Mouse (Mus musculus): ENCODE measurements around the gene Usp10. TPM values are rescaled to one million over a fixed set of nuclear protein-coding genes. Genes with fewer than 3 reads are reported as not detected.
A peak's percentile ranks its signal among the peaks of the same experiment; 100 is the strongest.

The Usp10 gene
- total RNA-seq (2021) = 10 to 100 TPM; 88.3 to 89.2 TPM
- long read RNA-seq, transcript Usp10-202 (14 exons, 3,274 nt) = minor isoform, 31 of 109 reads
- long read RNA-seq, transcript Usp10-210 (14 exons, 3,726 nt) = major isoform, 49 of 109 reads
- long read RNA-seq, partial matches to known transcripts = 16 of 109 reads
- long read RNA-seq, other reads (novel, unspliced or antisense) = 13 of 109 reads

GRCm38 (mm10) chr8:119909944-119910546, at the start of gene Usp10:
Usp10 (plus strand) TSS chr8:119910360.
- DNase-seq (ENCODE audit: low spot score in 2 of 2) = no peak

- DNase-seq (ENCODE audit: low spot score in 2 of 2) = peak; percentile 95 to 96
Observed at GRCm38 (mm10) chr8:119861706-119862389, 48.3 kb upstream of the Usp10 start, which contains the start of gene Klhl36. Klhl36 (plus strand) TSS chr8:119862266.

GRCm38 (mm10) chr8:119862390-119862734, 47.8 kb upstream of the Usp10 start:
- DNase-seq (ENCODE audit: low spot score in 2 of 2) = no peak

- DNase-seq (ENCODE audit: low spot score in 2 of 2) = no peak
Observed at GRCm38 (mm10) chr8:119862749-119863148, 47.4 kb upstream of the Usp10 start.

- DNase-seq (ENCODE audit: low spot score in 2 of 2) = no peak
Observed at GRCm38 (mm10) chr8:119869616-119870015, 40.5 kb upstream of the Usp10 start.

GRCm38 (mm10) chr8:119873181-119873580, 37.0 kb upstream of the Usp10 start:
- no peak for DNase-seq (ENCODE audit: low spot score in 2 of 2)

- no peak for DNase-seq (ENCODE audit: low spot score in 2 of 2)
Observed at GRCm38 (mm10) chr8:119881301-119881700, 28.9 kb upstream of the Usp10 start.

- no peak for DNase-seq (ENCODE audit: low spot score in 2 of 2)
Observed at GRCm38 (mm10) chr8:119881917-119882316, 28.2 kb upstream of the Usp10 start.

- DNase-seq (ENCODE audit: low spot score in 2 of 2) = no peak
Observed at GRCm38 (mm10) chr8:119883281-119883680, 26.9 kb upstream of the Usp10 start.

GRCm38 (mm10) chr8:119885612-119886011, 24.5 kb upstream of the Usp10 start:
- no peak for DNase-seq (ENCODE audit: low spot score in 2 of 2)

- DNase-seq (ENCODE audit: low spot score in 2 of 2) = peak in 1 of 2 experiments; percentile 25
Observed at GRCm38 (mm10) chr8:119887130-119887529, 23.0 kb upstream of the Usp10 start.

- DNase-seq (ENCODE audit: low spot score in 2 of 2) = no peak
Observed at GRCm38 (mm10) chr8:119888012-119888411, 22.1 kb upstream of the Usp10 start.

GRCm38 (mm10) chr8:119897069-119897468, 13.1 kb upstream of the Usp10 start:
- no peak for DNase-seq (ENCODE audit: low spot score in 2 of 2)

GRCm38 (mm10) chr8:119897933-119898332, 12.2 kb upstream of the Usp10 start:
- DNase-seq (ENCODE audit: low spot score in 2 of 2) = no peak

- DNase-seq (ENCODE audit: low spot score in 2 of 2) = no peak
Observed at GRCm38 (mm10) chr8:119901349-119901748, 8.8 kb upstream of the Usp10 start.

- no peak for DNase-seq (ENCODE audit: low spot score in 2 of 2)
Observed at GRCm38 (mm10) chr8:119901952-119902351, 8.2 kb upstream of the Usp10 start.

GRCm38 (mm10) chr8:119904323-119904911, 5.7 kb upstream of the Usp10 start:
- no peak for DNase-seq (ENCODE audit: low spot score in 2 of 2)

GRCm38 (mm10) chr8:119910547-119911257, 542 bp downstream of the Usp10 start, which contains the start of gene Gm20388:
Gm20388 (plus strand) TSS chr8:119910841.
- DNase-seq (ENCODE audit: low spot score in 2 of 2) = peak; percentile 86 to 94

- DNase-seq (ENCODE audit: low spot score in 2 of 2) = no peak
Observed at GRCm38 (mm10) chr8:119911258-119911962, 1.2 kb downstream of the Usp10 start.

GRCm38 (mm10) chr8:119912643-119913042, 2.5 kb downstream of the Usp10 start:
- no peak for DNase-seq (ENCODE audit: low spot score in 2 of 2)

- no peak for DNase-seq (ENCODE audit: low spot score in 2 of 2)
Observed at GRCm38 (mm10) chr8:119913181-119913580, 3.0 kb downstream of the Usp10 start.
